Mouse (Mus musculus): ENCODE results near the gene Olfr551. TPM values are rescaled to one million over a fixed set of nuclear protein-coding genes. Genes with fewer than 3 reads are reported as not detected.

The Olfr551 gene
- total and polyA plus RNA-seq, 2 experiments from 2014 or later, result not detected

- no peak within 1 kb of the TSS for H3K4me2 ChIP-seq (ENCODE audit: low read depth, low read length, poor library complexity, severe bottlenecking)
- no peaks in the 10 kb centered on the region for H3K9me3 ChIP-seq (ENCODE audit: low read length)
- TF ChIP-seq CTCF (IDR thresholded peaks at IDR 0.05), result no peak
- no peak within 1 kb of the TSS for H3K4me3 ChIP-seq (ENCODE audit: low read depth, low read length)
- H3K27ac ChIP-seq (ENCODE audit: low read depth, low read length), result no peak within 1 kb of the TSS
- H3K9ac ChIP-seq (replicated peaks; ENCODE audit: low read length, poor library complexity, severe bottlenecking), result no peak within 1 kb of the TSS
- DNase-seq (ENCODE audit: low spot score), result no peak
- no peaks in the 10 kb centered on the region for H3K36me3 ChIP-seq (ENCODE audit: insufficient read depth, low read length)
- no peaks in the 10 kb centered on the region for H3K27me3 ChIP-seq (ENCODE audit: insufficient read depth, low read length)
- no peaks in the 10 kb centered on the region for H3K4me1 ChIP-seq (ENCODE audit: insufficient read depth, low read length)
- 71% methylated on average over 1 of the region's 1 CpGs for WGBS
- ATAC-seq (ENCODE audit: low FRiP score), result no peak
These were observed 5.8 kb upstream of the Olfr551 start, which contains the start of gene Olfr552 for GRCm38 (mm10) chr7:102597378-102598031. Gene Olfr552 (plus strand): TSS chr7:102597770.

DNA sequence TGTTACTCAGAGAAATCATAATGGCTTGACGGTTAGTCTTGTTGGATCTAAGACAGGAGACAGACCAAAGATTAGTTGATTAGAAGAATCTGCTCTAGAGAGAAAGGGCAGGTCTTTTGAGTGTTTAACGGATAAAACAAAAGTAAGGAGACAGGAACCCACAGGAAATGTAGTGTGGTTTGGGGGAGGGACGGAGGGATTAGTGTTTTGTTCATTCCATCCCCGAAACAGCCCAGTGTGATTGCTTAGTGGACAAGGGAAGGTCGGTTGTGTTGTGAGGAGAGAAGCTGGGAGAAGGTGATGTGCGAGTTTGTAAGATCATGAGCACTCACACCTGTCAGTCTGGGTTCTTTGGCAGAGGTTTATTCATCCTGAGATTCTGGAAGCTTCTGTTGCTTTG, 15.7 kb downstream of the Olfr551 start:
- no peaks in the 10 kb centered on the region for H3K36me3 ChIP-seq (ENCODE audit: insufficient read depth, low read length)
- TF ChIP-seq CTCF (IDR thresholded peaks at IDR 0.05), result no peak
- DNase-seq (ENCODE audit: low spot score) (no peak), ATAC-seq (ENCODE audit: low FRiP score) (no peak)
- H3K9me3 ChIP-seq (ENCODE audit: low read length), result no peaks in the 10 kb centered on the region
- H3K4me1 ChIP-seq (ENCODE audit: insufficient read depth, low read length), result no peaks in the 10 kb centered on the region
- no peak overlapping the region for H3K9ac ChIP-seq (replicated peaks; ENCODE audit: low read length, poor library complexity, severe bottlenecking)
- H3K4me2 ChIP-seq (ENCODE audit: low read depth, low read length, poor library complexity, severe bottlenecking), result no peak overlapping the region
- WGBS, result 56% methylated on average over 6 of the region's 6 CpGs
- no peak overlapping the region for H3K4me3 ChIP-seq (ENCODE audit: low read depth, low read length)
- no peaks in the 10 kb centered on the region for H3K27me3 ChIP-seq (ENCODE audit: insufficient read depth, low read length)
- H3K27ac ChIP-seq (ENCODE audit: low read depth, low read length), result no peak overlapping the region

GRCm38 (mm10) chr7:102573174-102573830, 18.4 kb downstream of the Olfr551 start:
- Histone ChIP-seq H3K9me3 (ENCODE audit: low read length) (no peaks in the 10 kb centered on the region), H3K4me2 (ENCODE audit: low read depth, low read length, poor library complexity, severe bottlenecking) (no peak overlapping the region), H3K36me3 (ENCODE audit: insufficient read depth, low read length) (no peaks in the 10 kb centered on the region), H3K9ac (replicated peaks; ENCODE audit: low read length, poor library complexity, severe bottlenecking) (no peak overlapping the region), H3K4me1 (ENCODE audit: insufficient read depth, low read length) (no peaks in the 10 kb centered on the region), H3K27me3 (ENCODE audit: insufficient read depth, low read length) (no peaks in the 10 kb centered on the region), H3K27ac (ENCODE audit: low read depth, low read length) (no peak overlapping the region), H3K4me3 (ENCODE audit: low read depth, low read length) (no peak overlapping the region)
- DNase-seq (ENCODE audit: low spot score), result peak; percentile 62
- WGBS, result 34% methylated on average over 3 of the region's 3 CpGs
- ATAC-seq (ENCODE audit: low FRiP score), result peak; percentile 69; the same call in 1 of the 2 replicates
- no peak for TF ChIP-seq CTCF (IDR thresholded peaks at IDR 0.05)

DNA sequence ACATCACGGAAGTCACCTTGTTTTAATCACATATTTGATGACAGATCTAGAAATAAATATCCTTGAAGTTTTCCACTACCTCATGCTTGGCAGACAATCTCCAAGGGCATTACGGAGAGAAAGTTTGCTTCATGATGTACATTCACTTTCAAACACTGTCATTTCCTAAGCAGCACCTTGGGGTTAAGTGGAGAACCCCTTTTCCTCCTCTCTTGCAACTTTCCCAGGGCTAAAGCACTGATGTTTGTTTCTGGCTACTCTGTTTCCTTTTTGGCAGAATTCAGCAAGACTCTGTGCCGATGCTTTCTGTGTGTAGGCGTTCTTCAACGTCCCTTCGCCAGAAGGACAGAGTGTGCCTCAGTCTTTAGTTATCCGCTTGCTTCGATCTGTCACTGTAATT, 20.5 kb downstream of the Olfr551 start, which contains the start of gene Olfr550:
Gene Olfr550 (plus strand): TSS at position 301 of the 400 bp plus-strand sequence.
- TF ChIP-seq CTCF (IDR thresholded peaks at IDR 0.05), result no peak
- Histone ChIP-seq H3K9me3 (ENCODE audit: low read length) (no peaks in the 10 kb centered on the region), H3K4me1 (ENCODE audit: insufficient read depth, low read length) (no peaks in the 10 kb centered on the region), H3K27ac (ENCODE audit: low read depth, low read length) (no peak within 1 kb of the TSS), H3K9ac (replicated peaks; ENCODE audit: low read length, poor library complexity, severe bottlenecking) (no peak within 1 kb of the TSS), H3K36me3 (ENCODE audit: insufficient read depth, low read length) (no peaks in the 10 kb centered on the region), H3K27me3 (ENCODE audit: insufficient read depth, low read length) (no peaks in the 10 kb centered on the region), H3K4me2 (ENCODE audit: low read depth, low read length, poor library complexity, severe bottlenecking) (no peak within 1 kb of the TSS), H3K4me3 (ENCODE audit: low read depth, low read length) (no peak within 1 kb of the TSS)
- ATAC-seq (ENCODE audit: low FRiP score) (no peak), DNase-seq (ENCODE audit: low spot score) (no peak)
- WGBS, result 96% methylated on average over 8 of the region's 8 CpGs

DNA sequence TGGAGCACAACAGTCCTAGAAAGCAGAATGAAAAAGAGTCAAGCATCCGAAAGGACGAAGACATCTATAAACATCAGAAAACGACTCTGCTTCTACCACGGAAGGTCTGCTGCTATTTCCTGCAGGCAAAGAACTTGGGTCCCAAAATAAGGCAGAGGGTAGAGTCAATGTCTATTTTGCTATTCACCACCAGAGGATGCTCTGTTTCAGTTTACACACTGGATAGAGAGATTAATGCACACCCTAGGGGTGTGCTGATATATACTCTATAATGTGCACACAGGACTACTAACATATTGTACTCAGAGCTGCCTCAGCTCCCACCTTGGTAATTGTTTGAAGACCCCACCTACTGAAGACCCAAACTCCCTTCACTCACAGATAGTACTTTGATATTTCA, 25.5 kb downstream of the Olfr551 start:
- Histone ChIP-seq H3K4me1 (ENCODE audit: insufficient read depth, low read length) (no peaks in the 10 kb centered on the region), H3K27ac (ENCODE audit: low read depth, low read length) (no peak overlapping the region), H3K9ac (replicated peaks; ENCODE audit: low read length, poor library complexity, severe bottlenecking) (no peak overlapping the region), H3K4me2 (ENCODE audit: low read depth, low read length, poor library complexity, severe bottlenecking) (no peak overlapping the region), H3K4me3 (ENCODE audit: low read depth, low read length) (no peak overlapping the region), H3K9me3 (ENCODE audit: low read length) (no peaks in the 10 kb centered on the region), H3K27me3 (ENCODE audit: insufficient read depth, low read length) (no peaks in the 10 kb centered on the region), H3K36me3 (ENCODE audit: insufficient read depth, low read length) (no peaks in the 10 kb centered on the region)
- TF ChIP-seq CTCF (IDR thresholded peaks at IDR 0.05), result peak; percentile 28; the same call in 1 of the 2 replicates
- no peak for DNase-seq (ENCODE audit: low spot score)
- 93% methylated on average over 4 of the region's 4 CpGs for WGBS
- no peak for ATAC-seq (ENCODE audit: low FRiP score)
